Mouse (Mus musculus): ENCODE measurements at regions not wholly inside any gene's neighbourhood (a gene's known extent, or its start where the extent isn't known, plus 50 kb on each side); places are given as distances from the start of the nearest gene placed in this dataset.

- no peak overlapping the region for H3K4me3 ChIP-seq (ENCODE audit: low read depth, low read length)
- WGBS, result 66% methylated on average over 6 of the region's 6 CpGs
- no peak overlapping the region for H3K4me2 ChIP-seq (ENCODE audit: low read depth, severe bottlenecking)
- 0 out of 2 replicates have a peak, but pooled peaks cover 4% of the 10 kb centered on the region for H3K4me1 ChIP-seq (ENCODE audit: control insufficient read depth, insufficient read depth, low read length)
- no peaks in the 10 kb centered on the region for H3K9me3 ChIP-seq (ENCODE audit: control insufficient read depth, low read length)
- no peaks in the 10 kb centered on the region for H3K36me3 ChIP-seq (ENCODE audit: control insufficient read depth, insufficient read depth, low read length)
- H3K27me3 ChIP-seq (ENCODE audit: control insufficient read depth, insufficient read depth, low read length), result no peaks in the 10 kb centered on the region
- no peak overlapping the region for H3K27ac ChIP-seq (replicated peaks; ENCODE audit: low read depth, low read length)
- DNase-seq (ENCODE audit: low spot score), result no peak
- no peak for ATAC-seq (ENCODE audit: insufficient number of reproducible peaks, low FRiP score, low TSS enrichment, low read depth)
- H3K9ac ChIP-seq (ENCODE audit: low read length), result no peak overlapping the region
Measured at GRCm38 (mm10) chr9:22989508-22989907, 233.4 kb upstream of the Bmper start.

GRCm38 (mm10) chr9:22993531-22993930 lies 229.3 kb upstream of the Bmper start:
- no peaks in the 10 kb centered on the region for H3K36me3 ChIP-seq (ENCODE audit: control insufficient read depth, insufficient read depth, low read length)

GRCm38 (mm10) chr9:22995564-22995963 lies 227.3 kb upstream of the Bmper start:
- no peaks in the 10 kb centered on the region for H3K27me3 ChIP-seq (ENCODE audit: control insufficient read depth, insufficient read depth, low read length)
- H3K4me3 ChIP-seq (ENCODE audit: low read depth, low read length), result no peak overlapping the region
- H3K4me1 ChIP-seq (ENCODE audit: control insufficient read depth, insufficient read depth, low read length), result 0 out of 2 replicates have a peak, but pooled peaks cover 4% of the 10 kb centered on the region
- no peak overlapping the region for H3K9ac ChIP-seq (ENCODE audit: low read length)
- no peaks in the 10 kb centered on the region for H3K9me3 ChIP-seq (ENCODE audit: control insufficient read depth, low read length)
- WGBS, result 68% methylated on average over 9 of the region's 9 CpGs
- DNase-seq (ENCODE audit: low spot score) (no peak), ATAC-seq (ENCODE audit: insufficient number of reproducible peaks, low FRiP score, low TSS enrichment, low read depth) (no peak)
- H3K4me2 ChIP-seq (ENCODE audit: low read depth, severe bottlenecking), result no peak overlapping the region
- no peak overlapping the region for H3K27ac ChIP-seq (replicated peaks; ENCODE audit: low read depth, low read length)
- no peaks in the 10 kb centered on the region for H3K36me3 ChIP-seq (ENCODE audit: control insufficient read depth, insufficient read depth, low read length)

More at GRCm38 (mm10) chr9:22993531-22993930, 229.3 kb upstream of the Bmper start:
- Histone ChIP-seq H3K4me1 (ENCODE audit: control insufficient read depth, insufficient read depth, low read length) (0 out of 2 replicates have a peak, but pooled peaks cover 4% of the 10 kb centered on the region), H3K9me3 (ENCODE audit: control insufficient read depth, low read length) (no peaks in the 10 kb centered on the region), H3K4me3 (ENCODE audit: low read depth, low read length) (no peak overlapping the region), H3K27ac (replicated peaks; ENCODE audit: low read depth, low read length) (no peak overlapping the region), H3K4me2 (ENCODE audit: low read depth, severe bottlenecking) (no peak overlapping the region), H3K9ac (ENCODE audit: low read length) (no peak overlapping the region), H3K27me3 (ENCODE audit: control insufficient read depth, insufficient read depth, low read length) (no peaks in the 10 kb centered on the region)
- no peak for ATAC-seq (ENCODE audit: insufficient number of reproducible peaks, low FRiP score, low TSS enrichment, low read depth)
- WGBS, result 86% methylated on average over 5 of the region's 5 CpGs
- no peak for DNase-seq (ENCODE audit: low spot score)

- 82% methylated on average over 6 of the region's 6 CpGs for WGBS
- H3K27me3 ChIP-seq (ENCODE audit: control insufficient read depth, insufficient read depth, low read length), result no peaks in the 10 kb centered on the region
- no peak overlapping the region for H3K4me3 ChIP-seq (ENCODE audit: low read depth, low read length)
- DNase-seq (ENCODE audit: low spot score) (no peak), ATAC-seq (ENCODE audit: insufficient number of reproducible peaks, low FRiP score, low TSS enrichment, low read depth) (no peak)
- 0 out of 2 replicates have a peak, but pooled peaks cover 4% of the 10 kb centered on the region for H3K4me1 ChIP-seq (ENCODE audit: control insufficient read depth, insufficient read depth, low read length)
- no peak overlapping the region for H3K9ac ChIP-seq (ENCODE audit: low read length)
- no peak overlapping the region for H3K4me2 ChIP-seq (ENCODE audit: low read depth, severe bottlenecking)
- H3K27ac ChIP-seq (replicated peaks; ENCODE audit: low read depth, low read length), result no peak overlapping the region
- H3K9me3 ChIP-seq (ENCODE audit: control insufficient read depth, low read length), result no peaks in the 10 kb centered on the region
- H3K36me3 ChIP-seq (ENCODE audit: control insufficient read depth, insufficient read depth, low read length), result no peaks in the 10 kb centered on the region
Measured at GRCm38 (mm10) chr9:22998306-22998705, 224.6 kb upstream of the Bmper start.

- H3K9ac ChIP-seq (ENCODE audit: low read length), result no peak overlapping the region
- H3K9me3 ChIP-seq (ENCODE audit: control insufficient read depth, low read length), result no peaks in the 10 kb centered on the region
- no peak overlapping the region for H3K27ac ChIP-seq (replicated peaks; ENCODE audit: low read depth, low read length)
- H3K27me3 ChIP-seq (ENCODE audit: control insufficient read depth, insufficient read depth, low read length), result no peaks in the 10 kb centered on the region
- ATAC-seq (ENCODE audit: insufficient number of reproducible peaks, low FRiP score, low TSS enrichment, low read depth) (no peak), DNase-seq (ENCODE audit: low spot score) (no peak)
- H3K4me3 ChIP-seq (ENCODE audit: low read depth, low read length), result no peak overlapping the region
- H3K36me3 ChIP-seq (ENCODE audit: control insufficient read depth, insufficient read depth, low read length), result no peaks in the 10 kb centered on the region
- H3K4me2 ChIP-seq (ENCODE audit: low read depth, severe bottlenecking), result no peak overlapping the region
- 87% methylated on average over 4 of the region's 4 CpGs for WGBS
- H3K4me1 ChIP-seq (ENCODE audit: control insufficient read depth, insufficient read depth, low read length), result no peaks in the 10 kb centered on the region
Measured at GRCm38 (mm10) chr9:22999181-22999580, 223.7 kb upstream of the Bmper start.

DNA sequence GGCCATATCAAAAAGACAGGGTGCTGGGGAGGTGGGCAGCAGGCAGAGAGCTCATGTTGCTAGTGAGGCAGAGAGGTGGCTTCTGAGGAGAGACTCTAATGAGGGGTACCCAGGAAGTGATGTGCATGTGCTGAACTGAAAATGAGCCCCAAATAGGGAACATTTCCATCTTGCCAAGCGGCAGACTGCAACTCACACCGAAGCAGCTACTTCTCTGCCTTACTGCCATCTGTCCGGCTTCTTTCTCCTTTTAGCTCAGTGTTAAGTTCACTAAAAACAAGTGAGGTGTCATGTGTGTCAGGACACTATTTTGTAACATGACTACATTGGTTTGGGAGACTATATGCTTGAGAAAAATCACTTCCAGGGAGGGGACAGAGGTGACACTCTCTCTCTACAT lies 222.7 kb upstream of the Bmper start:
- Histone ChIP-seq H3K4me3 (ENCODE audit: low read depth, low read length) (no peak overlapping the region), H3K9me3 (ENCODE audit: control insufficient read depth, low read length) (no peaks in the 10 kb centered on the region), H3K9ac (ENCODE audit: low read length) (no peak overlapping the region), H3K27ac (replicated peaks; ENCODE audit: low read depth, low read length) (no peak overlapping the region), H3K4me2 (ENCODE audit: low read depth, severe bottlenecking) (no peak overlapping the region), H3K4me1 (ENCODE audit: control insufficient read depth, insufficient read depth, low read length) (peaks cover 2% of the 10 kb centered on the region; the same call in 1 of the 2 replicates), H3K27me3 (ENCODE audit: control insufficient read depth, insufficient read depth, low read length) (no peaks in the 10 kb centered on the region), H3K36me3 (ENCODE audit: control insufficient read depth, insufficient read depth, low read length) (no peaks in the 10 kb centered on the region)
- 96% methylated on average over 3 of the region's 3 CpGs for WGBS
- ATAC-seq (ENCODE audit: insufficient number of reproducible peaks, low FRiP score, low TSS enrichment, low read depth) (no peak), DNase-seq (ENCODE audit: low spot score) (no peak)

DNA sequence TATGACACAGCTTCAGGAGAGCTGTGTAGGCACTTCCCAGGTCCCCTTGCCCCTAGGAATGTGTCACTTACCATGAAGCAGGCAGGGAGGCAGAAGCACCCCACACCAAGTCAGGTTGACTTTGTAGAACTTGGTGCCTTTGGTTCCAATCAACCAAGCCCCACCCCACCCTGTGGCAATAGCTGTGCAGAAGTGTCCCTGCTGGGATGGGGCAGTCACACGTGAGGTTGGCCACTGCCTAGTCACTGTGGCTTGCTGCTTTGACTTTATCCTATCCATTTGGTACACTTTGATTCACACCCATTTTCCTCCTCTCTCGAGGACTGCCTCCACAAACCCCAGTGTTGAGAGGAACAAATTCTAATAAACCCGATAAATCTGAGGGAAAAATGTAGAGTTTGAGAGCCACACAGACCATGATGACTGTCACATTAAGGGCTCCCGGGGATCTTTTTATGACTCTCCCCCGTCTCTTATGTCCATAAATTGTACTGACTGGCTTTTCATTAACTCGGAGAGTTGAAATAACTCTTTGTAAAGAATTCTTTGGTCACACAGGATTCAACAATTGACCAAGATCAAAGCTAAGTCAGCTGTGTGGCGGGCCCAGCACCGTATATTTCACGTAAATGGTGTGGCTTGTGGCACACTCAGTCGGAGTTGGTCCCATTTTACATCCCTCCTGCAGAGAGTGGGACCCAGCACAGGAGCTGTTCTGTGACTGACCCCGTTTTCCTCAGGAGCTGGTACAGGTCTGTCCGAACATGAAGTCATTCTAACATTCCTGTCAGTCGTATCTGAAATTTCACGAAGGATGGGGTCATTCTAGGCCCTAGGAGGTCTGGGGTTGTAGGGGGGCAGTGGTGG lies 219.4 kb upstream of the Bmper start:
- Histone ChIP-seq H3K27me3 (ENCODE audit: control insufficient read depth, insufficient read depth, low read length) (no peaks in the 10 kb centered on the region), H3K9me3 (ENCODE audit: control insufficient read depth, low read length) (no peaks in the 10 kb centered on the region), H3K27ac (replicated peaks; ENCODE audit: low read depth, low read length) (no peak overlapping the region), H3K4me3 (ENCODE audit: low read depth, low read length) (no peak overlapping the region), H3K4me1 (ENCODE audit: control insufficient read depth, insufficient read depth, low read length) (peaks cover 13% of the 10 kb centered on the region; the same call in 1 of the 2 replicates), H3K4me2 (ENCODE audit: low read depth, severe bottlenecking) (no peak overlapping the region), H3K9ac (ENCODE audit: low read length) (no peak overlapping the region), H3K36me3 (ENCODE audit: control insufficient read depth, insufficient read depth, low read length) (no peaks in the 10 kb centered on the region)
- no peak for ATAC-seq (ENCODE audit: insufficient number of reproducible peaks, low FRiP score, low TSS enrichment, low read depth)
- no peak for DNase-seq (ENCODE audit: low spot score)
- WGBS, result 39% methylated on average over 14 of the region's 14 CpGs

DNA sequence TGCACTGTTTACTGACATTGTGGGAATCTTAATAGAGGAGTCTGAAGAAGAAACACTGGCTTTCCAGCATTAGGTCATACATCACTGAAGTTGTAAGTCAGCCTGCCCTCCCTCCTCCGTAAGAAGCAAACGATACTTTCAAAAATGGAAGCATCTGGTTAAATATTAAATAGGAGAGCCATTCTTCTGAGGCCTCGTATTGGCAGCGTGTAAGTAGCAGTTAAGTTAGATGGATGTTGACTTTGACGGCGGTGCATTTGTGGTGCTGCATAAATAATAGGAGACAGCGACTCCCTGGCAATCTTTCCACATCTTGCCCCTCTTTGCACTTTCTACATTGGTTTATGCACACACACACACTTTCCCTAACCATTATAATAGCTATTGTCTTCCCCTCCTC lies 217.9 kb upstream of the Bmper start:
- no peak overlapping the region for H3K27ac ChIP-seq (replicated peaks; ENCODE audit: low read depth, low read length)
- 67% methylated on average over 7 of the region's 7 CpGs for WGBS
- ATAC-seq (ENCODE audit: insufficient number of reproducible peaks, low FRiP score, low TSS enrichment, low read depth), result no peak
- no peak overlapping the region for H3K4me2 ChIP-seq (ENCODE audit: low read depth, severe bottlenecking)
- DNase-seq (ENCODE audit: low spot score), result no peak
- no peaks in the 10 kb centered on the region for H3K9me3 ChIP-seq (ENCODE audit: control insufficient read depth, low read length)
- H3K4me3 ChIP-seq (ENCODE audit: low read depth, low read length), result no peak overlapping the region
- H3K9ac ChIP-seq (ENCODE audit: low read length), result no peak overlapping the region
- H3K4me1 ChIP-seq (ENCODE audit: control insufficient read depth, insufficient read depth, low read length), result peaks cover 21% of the 10 kb centered on the region
- H3K27me3 ChIP-seq (ENCODE audit: control insufficient read depth, insufficient read depth, low read length), result no peaks in the 10 kb centered on the region
- H3K36me3 ChIP-seq (ENCODE audit: control insufficient read depth, insufficient read depth, low read length), result no peaks in the 10 kb centered on the region

Data from limb, embryonic 11.5 days (tissue).